Mouse (Mus musculus): ENCODE measurements around the gene Tmub1. TPM values are rescaled to one million over a fixed set of nuclear protein-coding genes. Genes with fewer than 3 reads are reported as not detected.
A peak's percentile ranks its signal among the peaks of the same experiment; 100 is the strongest.

Gene Tmub1
- polyA plus RNA-seq, 1 experiment from 2014 or later: 15.7 TPM

GRCm38 (mm10) chr5:24474723-24475261 is 27.1 kb upstream of the Tmub1 start:
- H3K4me1 ChIP-seq (ENCODE audit: insufficient read depth): no peaks in the 10 kb centered on the region
- peak; percentile 74 for DNase-seq
- peak; percentile 20; the same call in 1 of the 2 replicates for TF ChIP-seq CTCF (IDR thresholded peaks at IDR 0.05; ENCODE audit: low read depth)
- ATAC-seq (ENCODE audit: insufficient read depth): peak; percentile 2; the same call in 1 of the 2 replicates
- H3K9me3 ChIP-seq (ENCODE audit: low read depth, low read length): no peaks in the 10 kb centered on the region
- peaks cover 37% of the 10 kb centered on the region for H3K36me3 ChIP-seq (ENCODE audit: insufficient read depth)
- peak overlapping the region; percentile 80 for H3K4me2 ChIP-seq
- peak overlapping the region; percentile 80 for H3K27ac ChIP-seq (ENCODE audit: low read depth)
- peak overlapping the region; percentile 61 for H3K9ac ChIP-seq
- peak overlapping the region; percentile 55 for H3K4me3 ChIP-seq (ENCODE audit: low read depth, low read length)
- peaks cover 14% of the 10 kb centered on the region; the same call in 1 of the 2 replicates for H3K27me3 ChIP-seq (ENCODE audit: insufficient read depth, low read length)
- 5% methylated on average over 62 of the region's 67 CpGs for WGBS

DNA sequence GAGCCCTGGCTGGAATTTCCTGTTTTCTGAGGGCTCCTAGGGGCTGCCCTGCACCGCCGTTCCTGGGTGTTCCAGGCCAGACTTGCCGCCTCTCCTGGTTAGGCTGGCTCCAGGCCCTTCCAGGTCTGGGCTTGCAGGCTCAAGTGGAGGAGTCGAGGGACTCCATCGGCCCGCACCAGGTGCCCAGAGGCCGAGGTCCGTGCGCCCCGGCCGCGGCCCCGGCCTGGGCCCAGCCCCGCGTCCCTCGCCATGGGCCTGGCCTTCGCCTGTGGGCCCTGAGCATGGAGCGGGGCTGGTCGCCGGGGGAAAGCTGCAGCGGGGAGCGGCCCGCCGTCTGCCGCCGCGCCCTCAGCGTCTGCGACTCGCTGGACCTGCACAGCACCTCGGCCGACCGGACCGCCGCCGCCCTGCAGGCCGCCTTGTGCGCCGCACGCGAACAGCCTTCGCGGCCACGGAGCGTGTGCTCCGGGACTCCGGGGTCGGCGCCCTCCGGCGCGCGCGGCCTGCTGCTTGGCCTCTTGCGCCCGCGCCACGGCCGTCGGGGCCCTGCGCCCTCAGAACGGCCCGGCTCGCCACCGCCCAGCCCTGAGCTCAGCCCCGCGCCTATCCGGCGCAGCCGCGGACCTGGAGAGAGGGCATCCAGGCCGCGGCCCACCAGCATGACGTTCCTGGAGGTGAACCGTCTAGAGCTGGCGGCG is 26.5 kb upstream of the Tmub1 start:
- H3K9me3 ChIP-seq (ENCODE audit: low read depth, low read length): no peaks in the 10 kb centered on the region
- 5% methylated on average over 69 of the region's 77 CpGs for WGBS
- no peak for TF ChIP-seq CTCF (IDR thresholded peaks at IDR 0.05; ENCODE audit: low read depth)
- H3K36me3 ChIP-seq (ENCODE audit: insufficient read depth): peaks cover 30% of the 10 kb centered on the region
- DNase-seq (peak; percentile 68), ATAC-seq (ENCODE audit: insufficient read depth) (peak; percentile 68)
- peak overlapping the region; percentile 55 for H3K4me3 ChIP-seq (ENCODE audit: low read depth, low read length)
- H3K4me1 ChIP-seq (ENCODE audit: insufficient read depth): no peaks in the 10 kb centered on the region
- peak overlapping the region; percentile 80 for H3K4me2 ChIP-seq
- peak overlapping the region; percentile 61 for H3K9ac ChIP-seq
- peaks cover 14% of the 10 kb centered on the region; the same call in 1 of the 2 replicates for H3K27me3 ChIP-seq (ENCODE audit: insufficient read depth, low read length)
- peak overlapping the region; percentile 80 for H3K27ac ChIP-seq (ENCODE audit: low read depth)

- DNase-seq: peak; percentile 59
- Histone ChIP-seq H3K4me3 (ENCODE audit: low read depth, low read length) (peak overlapping the region; percentile 6; the same call in 1 of the 2 replicates), H3K4me2 (peak overlapping the region; percentile 80), H3K27ac (ENCODE audit: low read depth) (peak overlapping the region; percentile 78), H3K9me3 (ENCODE audit: low read depth, low read length) (no peaks in the 10 kb centered on the region), H3K4me1 (ENCODE audit: insufficient read depth) (no peaks in the 10 kb centered on the region), H3K27me3 (ENCODE audit: insufficient read depth, low read length) (peaks cover 14% of the 10 kb centered on the region; the same call in 1 of the 2 replicates), H3K9ac (no peak overlapping the region), H3K36me3 (ENCODE audit: insufficient read depth) (peaks cover 19% of the 10 kb centered on the region)
- 32% methylated on average over 7 of the region's 7 CpGs for WGBS
- TF ChIP-seq CTCF (IDR thresholded peaks at IDR 0.05; ENCODE audit: low read depth): no peak
- ATAC-seq (ENCODE audit: insufficient read depth): peak; percentile 45
Observed at GRCm38 (mm10) chr5:24472884-24473619, 25.4 kb upstream of the Tmub1 start.

- H3K9ac ChIP-seq: no peak overlapping the region
- WGBS: 13% methylated on average over 5 of the region's 5 CpGs
- DNase-seq: peak; percentile 91
- H3K4me2 ChIP-seq: no peak overlapping the region
- peaks cover 6% of the 10 kb centered on the region; the same call in 1 of the 2 replicates for H3K36me3 ChIP-seq (ENCODE audit: insufficient read depth)
- no peaks in the 10 kb centered on the region for H3K9me3 ChIP-seq (ENCODE audit: low read depth, low read length)
- peak; percentile 95 for TF ChIP-seq CTCF (IDR thresholded peaks at IDR 0.05; ENCODE audit: low read depth)
- no peak; the same call in 1 of the 2 replicates for ATAC-seq (ENCODE audit: insufficient read depth)
- H3K4me3 ChIP-seq (ENCODE audit: low read depth, low read length): no peak overlapping the region
- H3K27me3 ChIP-seq (ENCODE audit: insufficient read depth, low read length): peaks cover 14% of the 10 kb centered on the region; the same call in 1 of the 2 replicates
- H3K27ac ChIP-seq (ENCODE audit: low read depth): no peak overlapping the region
- no peaks in the 10 kb centered on the region for H3K4me1 ChIP-seq (ENCODE audit: insufficient read depth)
Observed at GRCm38 (mm10) chr5:24470600-24470999, 22.9 kb upstream of the Tmub1 start.

DNA sequence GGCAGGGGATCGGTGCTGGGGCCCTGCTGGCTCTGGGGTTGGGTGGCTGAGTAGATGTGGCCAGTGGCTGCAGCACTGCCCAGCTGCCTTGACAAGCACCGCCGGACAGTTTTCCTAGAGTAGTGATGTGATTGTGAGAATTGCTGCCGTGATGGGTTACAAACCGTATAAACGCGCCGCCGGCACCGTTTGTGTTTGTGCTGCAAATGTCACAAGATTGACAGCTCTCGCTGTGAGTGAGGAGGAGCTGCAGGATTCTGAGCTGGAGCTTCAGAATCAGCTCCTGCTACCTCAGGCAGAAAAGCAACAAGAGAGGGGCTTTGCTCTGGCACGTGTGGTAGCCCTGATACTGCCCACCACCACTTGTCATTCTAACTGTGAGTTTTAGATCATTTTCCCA is 19.1 kb upstream of the Tmub1 start:
- Histone ChIP-seq H3K9ac (no peak overlapping the region), H3K36me3 (ENCODE audit: insufficient read depth) (peaks cover 6% of the 10 kb centered on the region; the same call in 1 of the 2 replicates), H3K4me3 (ENCODE audit: low read depth, low read length) (no peak overlapping the region), H3K27ac (ENCODE audit: low read depth) (no peak overlapping the region), H3K4me2 (no peak overlapping the region), H3K4me1 (ENCODE audit: insufficient read depth) (no peaks in the 10 kb centered on the region), H3K27me3 (ENCODE audit: insufficient read depth, low read length) (no peaks in the 10 kb centered on the region), H3K9me3 (ENCODE audit: low read depth, low read length) (no peaks in the 10 kb centered on the region)
- ATAC-seq (ENCODE audit: insufficient read depth): no peak
- no peak for TF ChIP-seq CTCF (IDR thresholded peaks at IDR 0.05; ENCODE audit: low read depth)
- DNase-seq: no peak
- WGBS: 40% methylated on average over 12 of the region's 12 CpGs

GRCm38 (mm10) chr5:24455613-24456012 is 8.0 kb upstream of the Tmub1 start:
- DNase-seq: peak; percentile 32
- peaks cover 25% of the 10 kb centered on the region for H3K4me1 ChIP-seq (ENCODE audit: insufficient read depth)
- H3K27me3 ChIP-seq (ENCODE audit: insufficient read depth, low read length): no peaks in the 10 kb centered on the region
- no peak for ATAC-seq (ENCODE audit: insufficient read depth)
- H3K9me3 ChIP-seq (ENCODE audit: low read depth, low read length): no peaks in the 10 kb centered on the region
- no peak overlapping the region for H3K9ac ChIP-seq
- H3K4me2 ChIP-seq: peak overlapping the region; percentile 96
- peak overlapping the region; percentile 63; the same call in 1 of the 2 replicates for H3K27ac ChIP-seq (ENCODE audit: low read depth)
- TF ChIP-seq CTCF (IDR thresholded peaks at IDR 0.05; ENCODE audit: low read depth): no peak
- 72% methylated on average over 7 of the region's 7 CpGs for WGBS
- H3K36me3 ChIP-seq (ENCODE audit: insufficient read depth): peaks cover 7% of the 10 kb centered on the region; the same call in 1 of the 2 replicates
- no peak overlapping the region for H3K4me3 ChIP-seq (ENCODE audit: low read depth, low read length)

Data from lung, embryonic 14.5 days (tissue).